Mouse (Mus musculus): ENCODE data around the gene Bbx. TPM values are rescaled to one million over a fixed set of nuclear protein-coding genes. Genes with fewer than 3 reads are reported as not detected.

Gene Bbx
- polyA plus RNA-seq, 1 experiment from 2014 or later, result 28.5 TPM

DNA sequence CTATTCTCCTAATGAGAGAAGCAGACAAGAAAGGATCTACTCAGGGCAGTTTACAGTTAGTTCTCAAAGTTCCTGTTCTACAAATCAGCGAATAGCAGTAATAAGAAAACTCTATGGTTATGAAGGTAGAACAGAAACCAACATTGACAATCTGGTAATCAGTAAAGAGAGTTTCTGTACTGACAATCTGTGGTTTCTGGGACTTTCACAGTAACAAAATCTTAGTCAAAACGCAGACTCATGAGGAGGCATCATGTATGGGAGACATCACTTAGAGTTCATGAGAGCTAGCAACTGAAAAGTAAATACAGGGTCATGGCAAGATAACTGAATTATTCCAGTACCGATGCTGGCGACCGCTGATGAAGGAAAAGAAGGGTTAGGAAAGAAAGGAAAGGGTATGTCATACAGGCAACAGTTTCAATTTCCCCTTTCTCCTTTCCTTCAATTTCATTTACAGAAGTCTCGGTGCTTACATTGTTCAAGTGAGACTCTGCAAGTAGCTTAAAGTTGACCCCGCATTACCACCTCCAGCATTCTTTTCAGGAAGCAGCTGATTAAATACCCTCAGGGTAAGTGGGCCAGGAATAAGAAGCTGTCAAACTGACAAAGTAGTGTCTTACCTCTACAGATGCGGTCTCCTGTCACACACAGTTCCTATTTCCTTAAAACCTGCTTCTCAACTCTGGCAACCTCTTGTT, 133.3 kb downstream of the Bbx start:
- Histone ChIP-seq H3K9ac (ENCODE audit: low read depth, low read length) (no peak overlapping the region), H3K27ac (replicated peaks; ENCODE audit: low read depth, low read length) (no peak overlapping the region), H3K36me3 (ENCODE audit: control insufficient read depth, insufficient read depth, low read length) (no peaks in the 10 kb centered on the region), H3K9me3 (ENCODE audit: control insufficient read depth, low read length) (no peaks in the 10 kb centered on the region), H3K4me3 (ENCODE audit: low read depth, low read length) (no peak overlapping the region), H3K27me3 (replicated peaks; ENCODE audit: control insufficient read depth, insufficient read depth, low read length) (no peaks in the 10 kb centered on the region), H3K4me2 (ENCODE audit: low read depth, low read length) (no peak overlapping the region), H3K4me1 (ENCODE audit: control insufficient read depth, insufficient read depth, low read length) (no peaks in the 10 kb centered on the region)
- DNase-seq (ENCODE audit: low spot score) (peak; percentile 33), ATAC-seq (ENCODE audit: low read depth) (no peak)
- 55% methylated on average over 8 of the region's 8 CpGs for WGBS

DNA sequence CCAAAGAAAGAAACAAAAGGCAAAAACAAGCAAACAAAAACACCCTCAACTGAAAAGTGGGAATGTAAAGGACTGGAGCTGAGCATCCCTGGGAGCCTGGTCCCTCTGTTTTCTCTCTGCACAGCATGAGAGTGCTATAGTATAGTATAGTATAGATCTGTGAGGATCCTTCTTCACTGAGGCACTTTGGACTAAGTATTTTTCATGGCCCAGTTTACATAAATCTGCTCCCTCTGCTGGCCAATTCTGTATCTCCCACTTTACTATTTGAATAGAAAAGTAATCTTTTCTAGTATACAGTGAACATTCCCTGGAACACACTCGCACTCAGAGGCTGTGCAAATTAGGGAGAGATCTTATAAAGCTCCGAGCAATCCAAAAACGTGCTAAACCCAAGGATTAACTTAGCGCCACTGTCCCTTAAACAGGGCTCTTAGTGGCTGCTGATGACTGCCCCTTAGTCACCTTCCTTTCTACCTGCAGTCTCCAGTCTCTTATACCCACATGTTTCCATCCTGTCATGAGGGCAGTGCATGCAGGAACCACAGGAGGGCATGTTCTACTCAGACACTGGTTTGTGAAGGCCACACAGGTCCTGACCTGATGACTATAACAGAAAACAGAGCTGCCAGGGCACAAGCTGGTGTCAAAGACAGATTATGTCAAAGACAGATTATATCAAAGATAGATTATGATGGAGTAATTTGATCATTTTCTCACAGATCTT, 138.5 kb downstream of the Bbx start:
- Histone ChIP-seq H3K9me3 (ENCODE audit: control insufficient read depth, low read length) (no peaks in the 10 kb centered on the region), H3K4me3 (ENCODE audit: low read depth, low read length) (no peak overlapping the region), H3K4me1 (ENCODE audit: control insufficient read depth, insufficient read depth, low read length) (no peaks in the 10 kb centered on the region; the same call in 1 of the 2 replicates), H3K36me3 (ENCODE audit: control insufficient read depth, insufficient read depth, low read length) (no peaks in the 10 kb centered on the region), H3K9ac (ENCODE audit: low read depth, low read length) (no peak overlapping the region), H3K27me3 (replicated peaks; ENCODE audit: control insufficient read depth, insufficient read depth, low read length) (no peaks in the 10 kb centered on the region), H3K27ac (replicated peaks; ENCODE audit: low read depth, low read length) (no peak overlapping the region), H3K4me2 (ENCODE audit: low read depth, low read length) (no peak overlapping the region)
- DNase-seq (ENCODE audit: low spot score) (peak; percentile 48), ATAC-seq (ENCODE audit: low read depth) (no peak)
- 76% methylated on average over 4 of the region's 4 CpGs for WGBS

DNA sequence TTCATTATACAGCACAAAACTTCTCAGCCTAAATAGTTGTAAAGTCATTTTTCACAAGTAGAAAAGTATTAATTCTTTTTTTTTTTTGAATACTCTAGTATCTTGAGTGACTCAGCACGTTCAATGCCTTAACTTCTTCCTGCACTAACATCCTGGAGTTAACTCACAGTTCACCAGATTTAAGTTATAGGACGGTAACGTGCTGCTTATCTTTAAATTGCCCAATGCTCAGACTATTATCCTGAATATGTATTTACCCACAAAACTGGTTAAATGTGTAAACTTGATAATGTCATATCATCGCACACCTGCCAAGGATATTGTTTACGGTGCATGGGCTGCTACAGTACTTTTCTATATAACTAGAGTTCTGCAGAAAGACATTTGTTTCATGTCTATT, 139.4 kb downstream of the Bbx start:
- WGBS, result 94% methylated on average over 5 of the region's 5 CpGs
- no peak for DNase-seq (ENCODE audit: low spot score)
- H3K27ac ChIP-seq (replicated peaks; ENCODE audit: low read depth, low read length), result no peak overlapping the region
- H3K4me2 ChIP-seq (ENCODE audit: low read depth, low read length), result no peak overlapping the region
- ATAC-seq (ENCODE audit: low read depth), result no peak
- no peaks in the 10 kb centered on the region; the same call in 1 of the 2 replicates for H3K4me1 ChIP-seq (ENCODE audit: control insufficient read depth, insufficient read depth, low read length)
- no peak overlapping the region for H3K9ac ChIP-seq (ENCODE audit: low read depth, low read length)
- H3K4me3 ChIP-seq (ENCODE audit: low read depth, low read length), result no peak overlapping the region
- no peaks in the 10 kb centered on the region for H3K36me3 ChIP-seq (ENCODE audit: control insufficient read depth, insufficient read depth, low read length)
- no peaks in the 10 kb centered on the region for H3K27me3 ChIP-seq (replicated peaks; ENCODE audit: control insufficient read depth, insufficient read depth, low read length)
- H3K9me3 ChIP-seq (ENCODE audit: control insufficient read depth, low read length), result no peaks in the 10 kb centered on the region

DNA sequence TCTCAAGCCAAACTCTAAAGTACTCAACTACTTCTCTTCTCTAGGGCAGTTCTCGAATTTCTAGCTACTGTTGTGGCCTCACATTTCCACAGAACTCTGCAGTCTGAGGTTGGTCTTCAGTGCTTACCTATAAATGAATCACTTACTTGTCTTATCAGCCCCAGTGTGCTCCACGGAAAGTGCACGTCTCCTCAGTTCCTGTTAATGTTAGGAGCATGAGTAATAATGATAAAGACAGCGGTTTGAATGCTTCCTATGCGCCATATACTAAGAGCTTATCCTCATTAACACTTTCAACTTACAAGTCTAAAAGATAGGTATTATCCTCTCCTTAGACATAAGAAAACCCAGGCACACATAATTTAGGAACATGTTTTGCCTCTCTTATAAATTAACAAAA, 142.4 kb downstream of the Bbx start:
- Histone ChIP-seq H3K4me2 (ENCODE audit: low read depth, low read length) (no peak overlapping the region), H3K36me3 (ENCODE audit: control insufficient read depth, insufficient read depth, low read length) (no peaks in the 10 kb centered on the region), H3K27me3 (replicated peaks; ENCODE audit: control insufficient read depth, insufficient read depth, low read length) (no peaks in the 10 kb centered on the region), H3K9ac (ENCODE audit: low read depth, low read length) (no peak overlapping the region), H3K27ac (replicated peaks; ENCODE audit: low read depth, low read length) (no peak overlapping the region), H3K4me1 (ENCODE audit: control insufficient read depth, insufficient read depth, low read length) (no peaks in the 10 kb centered on the region; the same call in 1 of the 2 replicates), H3K4me3 (ENCODE audit: low read depth, low read length) (no peak overlapping the region), H3K9me3 (ENCODE audit: control insufficient read depth, low read length) (no peaks in the 10 kb centered on the region)
- WGBS, result 77% methylated on average over 5 of the region's 5 CpGs
- ATAC-seq (ENCODE audit: low read depth), result no peak
- DNase-seq (ENCODE audit: low spot score), result no peak

DNA sequence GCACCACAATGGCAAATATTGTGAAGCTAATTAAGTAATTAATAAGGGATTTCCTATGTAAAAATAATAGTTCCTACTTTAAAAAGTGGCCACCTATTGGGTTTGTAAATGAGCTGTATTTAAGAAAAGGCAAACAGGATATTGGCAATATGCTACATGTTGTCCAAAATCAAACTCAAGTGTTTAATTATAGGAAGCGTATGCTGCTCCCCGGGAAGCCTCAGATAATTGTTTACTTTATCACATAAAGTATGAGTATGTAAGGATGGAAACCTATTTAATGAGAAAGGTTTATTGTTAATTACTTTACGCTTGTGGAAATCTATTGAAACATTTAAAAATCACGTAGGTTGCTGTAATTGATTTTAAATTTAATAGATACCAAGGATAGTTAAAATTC, 159.4 kb downstream of the Bbx start:
- H3K9me3 ChIP-seq (ENCODE audit: control insufficient read depth, low read length), result no peaks in the 10 kb centered on the region
- no peaks in the 10 kb centered on the region for H3K27me3 ChIP-seq (replicated peaks; ENCODE audit: control insufficient read depth, insufficient read depth, low read length)
- ATAC-seq (ENCODE audit: low read depth) (no peak), DNase-seq (ENCODE audit: low spot score) (no peak)
- H3K4me3 ChIP-seq (ENCODE audit: low read depth, low read length), result no peak overlapping the region
- H3K27ac ChIP-seq (replicated peaks; ENCODE audit: low read depth, low read length), result no peak overlapping the region
- no peaks in the 10 kb centered on the region for H3K4me1 ChIP-seq (ENCODE audit: control insufficient read depth, insufficient read depth, low read length)
- H3K4me2 ChIP-seq (ENCODE audit: low read depth, low read length), result no peak overlapping the region
- H3K9ac ChIP-seq (ENCODE audit: low read depth, low read length), result no peak overlapping the region
- 87% methylated on average over 4 of the region's 4 CpGs for WGBS
- peaks cover 3% of the 10 kb centered on the region; the same call in 1 of the 2 replicates for H3K36me3 ChIP-seq (ENCODE audit: control insufficient read depth, insufficient read depth, low read length)

DNA sequence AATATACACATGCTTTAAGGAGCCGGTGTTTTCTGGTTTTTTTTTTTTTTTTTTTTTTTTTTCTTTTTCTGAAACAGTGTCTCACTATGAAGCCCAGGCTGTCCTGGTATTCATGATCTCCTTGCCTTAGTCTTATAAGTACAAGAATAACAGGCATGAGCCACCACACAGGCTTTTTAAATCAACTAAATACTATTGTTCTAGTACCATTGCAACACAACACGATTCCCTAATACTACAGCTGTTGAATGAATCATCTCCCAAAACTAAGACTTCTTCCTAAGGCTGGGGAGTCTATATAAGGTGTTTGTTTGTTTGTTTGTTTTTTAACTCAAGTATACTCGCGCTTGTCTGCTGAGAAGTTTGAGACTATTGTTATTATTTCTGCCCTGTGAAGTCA, 169.5 kb downstream of the Bbx start:
- DNase-seq (ENCODE audit: low spot score) (no peak), ATAC-seq (ENCODE audit: low read depth) (no peak)
- no peaks in the 10 kb centered on the region for H3K4me1 ChIP-seq (ENCODE audit: control insufficient read depth, insufficient read depth, low read length)
- H3K9ac ChIP-seq (ENCODE audit: low read depth, low read length), result no peak overlapping the region
- H3K9me3 ChIP-seq (ENCODE audit: control insufficient read depth, low read length), result no peaks in the 10 kb centered on the region
- H3K27me3 ChIP-seq (replicated peaks; ENCODE audit: control insufficient read depth, insufficient read depth, low read length), result no peaks in the 10 kb centered on the region
- H3K36me3 ChIP-seq (ENCODE audit: control insufficient read depth, insufficient read depth, low read length), result peaks cover 13% of the 10 kb centered on the region
- H3K4me2 ChIP-seq (ENCODE audit: low read depth, low read length), result no peak overlapping the region
- no peak overlapping the region for H3K4me3 ChIP-seq (ENCODE audit: low read depth, low read length)
- 87% methylated on average over 4 of the region's 4 CpGs for WGBS
- H3K27ac ChIP-seq (replicated peaks; ENCODE audit: low read depth, low read length), result no peak overlapping the region

DNA sequence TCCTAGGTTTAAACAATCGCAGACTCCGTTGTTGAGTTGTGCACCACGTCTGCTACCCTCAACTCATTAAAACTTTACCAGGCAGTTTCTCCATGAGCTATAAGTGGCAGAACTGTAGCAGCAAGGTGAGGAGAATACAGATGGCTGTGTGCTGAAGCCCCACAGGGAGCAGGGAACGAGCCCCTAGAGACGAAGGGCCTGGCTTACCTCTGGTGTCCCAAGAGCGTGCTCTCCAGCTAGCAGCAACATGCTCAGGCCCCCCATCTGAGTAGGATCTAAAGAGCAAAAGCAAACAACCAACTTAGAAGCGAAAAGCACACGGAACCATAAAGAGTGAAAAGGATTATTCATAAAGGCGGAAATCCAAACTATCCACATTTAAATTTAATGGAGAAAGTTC, 170.0 kb downstream of the Bbx start:
- Histone ChIP-seq H3K9me3 (ENCODE audit: control insufficient read depth, low read length) (no peaks in the 10 kb centered on the region), H3K4me1 (ENCODE audit: control insufficient read depth, insufficient read depth, low read length) (no peaks in the 10 kb centered on the region), H3K4me3 (ENCODE audit: low read depth, low read length) (no peak overlapping the region), H3K27me3 (replicated peaks; ENCODE audit: control insufficient read depth, insufficient read depth, low read length) (no peaks in the 10 kb centered on the region), H3K27ac (replicated peaks; ENCODE audit: low read depth, low read length) (no peak overlapping the region), H3K36me3 (ENCODE audit: control insufficient read depth, insufficient read depth, low read length) (peaks cover 13% of the 10 kb centered on the region), H3K9ac (ENCODE audit: low read depth, low read length) (no peak overlapping the region), H3K4me2 (ENCODE audit: low read depth, low read length) (no peak overlapping the region)
- WGBS, result 83% methylated on average over 9 of the region's 9 CpGs
- DNase-seq (ENCODE audit: low spot score) (peak; percentile 10), ATAC-seq (ENCODE audit: low read depth) (peak; percentile 37; the same call in 1 of the 2 replicates)

DNA sequence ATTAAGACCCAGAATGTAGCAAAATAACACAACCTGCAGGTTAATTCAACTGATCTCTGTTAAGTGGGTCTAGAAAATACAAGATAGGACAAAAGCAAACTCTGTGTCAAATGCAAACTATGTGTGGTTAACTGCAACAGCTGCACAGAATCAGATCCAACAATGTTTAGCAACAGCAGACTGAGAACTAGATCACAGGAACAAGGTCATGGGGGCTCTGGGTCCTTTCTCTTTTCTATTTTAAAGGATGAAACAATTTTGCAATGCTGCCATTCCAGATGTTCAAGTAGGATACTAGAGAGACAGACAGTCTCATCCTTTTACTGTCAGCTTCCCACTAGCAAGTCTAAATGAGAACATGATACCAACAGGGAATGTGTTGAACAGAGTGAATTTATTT, 170.4 kb downstream of the Bbx start:
- Histone ChIP-seq H3K27me3 (replicated peaks; ENCODE audit: control insufficient read depth, insufficient read depth, low read length) (no peaks in the 10 kb centered on the region), H3K27ac (replicated peaks; ENCODE audit: low read depth, low read length) (no peak overlapping the region), H3K4me3 (ENCODE audit: low read depth, low read length) (no peak overlapping the region), H3K9me3 (ENCODE audit: control insufficient read depth, low read length) (no peaks in the 10 kb centered on the region), H3K4me1 (ENCODE audit: control insufficient read depth, insufficient read depth, low read length) (no peaks in the 10 kb centered on the region), H3K9ac (ENCODE audit: low read depth, low read length) (no peak overlapping the region), H3K36me3 (ENCODE audit: control insufficient read depth, insufficient read depth, low read length) (peaks cover 13% of the 10 kb centered on the region), H3K4me2 (ENCODE audit: low read depth, low read length) (no peak overlapping the region)
- ATAC-seq (ENCODE audit: low read depth) (no peak), DNase-seq (ENCODE audit: low spot score) (no peak)
